Mouse (Mus musculus): ENCODE data around the gene Ntrk3. TPM values are rescaled to one million over a fixed set of nuclear protein-coding genes. Genes with fewer than 3 reads are reported as not detected.

Gene Ntrk3
- polyA plus RNA-seq, 1 experiment from 2014 or later: 2.2 TPM

- 25% methylated on average over 18 of the region's 18 CpGs for WGBS
- H3K27ac ChIP-seq (replicated peaks; ENCODE audit: low read depth, low read length): no peak overlapping the region
These were observed 28.3 kb upstream of the Ntrk3 start for GRCm38 (mm10) chr7:78766019-78766683.

GRCm38 (mm10) chr7:78765215-78765631 lies 27.4 kb upstream of the Ntrk3 start:
- Histone ChIP-seq H3K4me1 (ENCODE audit: control insufficient read depth, insufficient read depth, low read length) (no peaks in the 10 kb centered on the region), H3K36me3 (replicated peaks; ENCODE audit: control insufficient read depth, insufficient read depth, low read depth, low read length) (no peaks in the 10 kb centered on the region), H3K27me3 (ENCODE audit: control insufficient read depth, insufficient read depth, low read length) (no peaks in the 10 kb centered on the region), H3K27ac (replicated peaks; ENCODE audit: low read depth, low read length) (no peak overlapping the region), H3K4me3 (ENCODE audit: low read depth, low read length) (no peak overlapping the region), H3K9ac (replicated peaks; ENCODE audit: low read length) (no peak overlapping the region), H3K9me3 (replicated peaks; ENCODE audit: control insufficient read depth, low read length) (no peaks in the 10 kb centered on the region), H3K4me2 (ENCODE audit: low read depth, low read length) (no peak overlapping the region)
- ATAC-seq (replicated peaks; ENCODE audit: insufficient number of reproducible peaks, low FRiP score, low TSS enrichment, low read depth) (no peak), DNase-seq (ENCODE audit: low spot score) (no peak)
- WGBS: 81% methylated on average over 5 of the region's 5 CpGs

More at GRCm38 (mm10) chr7:78766019-78766683, 28.3 kb upstream of the Ntrk3 start:
- Histone ChIP-seq H3K9me3 (replicated peaks; ENCODE audit: control insufficient read depth, low read length) (no peaks in the 10 kb centered on the region), H3K4me2 (ENCODE audit: low read depth, low read length) (no peak overlapping the region), H3K36me3 (replicated peaks; ENCODE audit: control insufficient read depth, insufficient read depth, low read depth, low read length) (no peaks in the 10 kb centered on the region), H3K27me3 (ENCODE audit: control insufficient read depth, insufficient read depth, low read length) (no peaks in the 10 kb centered on the region), H3K4me1 (ENCODE audit: control insufficient read depth, insufficient read depth, low read length) (no peaks in the 10 kb centered on the region), H3K4me3 (ENCODE audit: low read depth, low read length) (no peak overlapping the region), H3K9ac (replicated peaks; ENCODE audit: low read length) (no peak overlapping the region)
- peak; percentile 85 for DNase-seq (ENCODE audit: low spot score)
- peak; percentile 59; the same call in 1 of the 2 replicates for ATAC-seq (replicated peaks; ENCODE audit: insufficient number of reproducible peaks, low FRiP score, low TSS enrichment, low read depth)

- Histone ChIP-seq H3K4me3 (ENCODE audit: low read depth, low read length) (no peak overlapping the region), H3K4me2 (ENCODE audit: low read depth, low read length) (no peak overlapping the region), H3K9me3 (replicated peaks; ENCODE audit: control insufficient read depth, low read length) (no peaks in the 10 kb centered on the region), H3K4me1 (ENCODE audit: control insufficient read depth, insufficient read depth, low read length) (no peaks in the 10 kb centered on the region), H3K27me3 (ENCODE audit: control insufficient read depth, insufficient read depth, low read length) (no peaks in the 10 kb centered on the region), H3K9ac (replicated peaks; ENCODE audit: low read length) (no peak overlapping the region), H3K36me3 (replicated peaks; ENCODE audit: control insufficient read depth, insufficient read depth, low read depth, low read length) (no peaks in the 10 kb centered on the region), H3K27ac (replicated peaks; ENCODE audit: low read depth, low read length) (no peak overlapping the region)
- 89% methylated on average over 3 of the region's 3 CpGs for WGBS
- ATAC-seq (replicated peaks; ENCODE audit: insufficient number of reproducible peaks, low FRiP score, low TSS enrichment, low read depth) (no peak), DNase-seq (ENCODE audit: low spot score) (no peak)
These were observed 26.0 kb upstream of the Ntrk3 start for GRCm38 (mm10) chr7:78763801-78764200.

- H3K27me3 ChIP-seq (ENCODE audit: control insufficient read depth, insufficient read depth, low read length): no peaks in the 10 kb centered on the region
- no peak overlapping the region for H3K4me2 ChIP-seq (ENCODE audit: low read depth, low read length)
- no peak overlapping the region for H3K27ac ChIP-seq (replicated peaks; ENCODE audit: low read depth, low read length)
- H3K9me3 ChIP-seq (replicated peaks; ENCODE audit: control insufficient read depth, low read length): no peaks in the 10 kb centered on the region
- H3K36me3 ChIP-seq (replicated peaks; ENCODE audit: control insufficient read depth, insufficient read depth, low read depth, low read length): no peaks in the 10 kb centered on the region
- H3K4me3 ChIP-seq (ENCODE audit: low read depth, low read length): no peak overlapping the region
- ATAC-seq (replicated peaks; ENCODE audit: insufficient number of reproducible peaks, low FRiP score, low TSS enrichment, low read depth): no peak
- H3K4me1 ChIP-seq (ENCODE audit: control insufficient read depth, insufficient read depth, low read length): no peaks in the 10 kb centered on the region
- DNase-seq (ENCODE audit: low spot score): no peak
- no peak overlapping the region for H3K9ac ChIP-seq (replicated peaks; ENCODE audit: low read length)
- 67% methylated on average over 8 of the region's 8 CpGs for WGBS
These were observed 16.7 kb upstream of the Ntrk3 start for GRCm38 (mm10) chr7:78754458-78755000.

GRCm38 (mm10) chr7:78753752-78754457 lies 16.1 kb upstream of the Ntrk3 start:
- no peak overlapping the region for H3K9ac ChIP-seq (replicated peaks; ENCODE audit: low read length)
- H3K9me3 ChIP-seq (replicated peaks; ENCODE audit: control insufficient read depth, low read length): no peaks in the 10 kb centered on the region
- no peak for DNase-seq (ENCODE audit: low spot score)
- H3K27ac ChIP-seq (replicated peaks; ENCODE audit: low read depth, low read length): no peak overlapping the region
- H3K4me1 ChIP-seq (ENCODE audit: control insufficient read depth, insufficient read depth, low read length): no peaks in the 10 kb centered on the region
- H3K27me3 ChIP-seq (ENCODE audit: control insufficient read depth, insufficient read depth, low read length): no peaks in the 10 kb centered on the region
- H3K36me3 ChIP-seq (replicated peaks; ENCODE audit: control insufficient read depth, insufficient read depth, low read depth, low read length): no peaks in the 10 kb centered on the region
- H3K4me3 ChIP-seq (ENCODE audit: low read depth, low read length): no peak overlapping the region
- H3K4me2 ChIP-seq (ENCODE audit: low read depth, low read length): no peak overlapping the region
- 82% methylated on average over 7 of the region's 7 CpGs for WGBS
- ATAC-seq (replicated peaks; ENCODE audit: insufficient number of reproducible peaks, low FRiP score, low TSS enrichment, low read depth): no peak

GRCm38 (mm10) chr7:78752961-78753360 lies 15.1 kb upstream of the Ntrk3 start:
- 82% methylated on average over 4 of the region's 4 CpGs for WGBS
- H3K9me3 ChIP-seq (replicated peaks; ENCODE audit: control insufficient read depth, low read length): no peaks in the 10 kb centered on the region
- no peak overlapping the region for H3K4me2 ChIP-seq (ENCODE audit: low read depth, low read length)
- DNase-seq (ENCODE audit: low spot score): no peak
- H3K36me3 ChIP-seq (replicated peaks; ENCODE audit: control insufficient read depth, insufficient read depth, low read depth, low read length): no peaks in the 10 kb centered on the region
- H3K4me3 ChIP-seq (ENCODE audit: low read depth, low read length): no peak overlapping the region
- no peak for ATAC-seq (replicated peaks; ENCODE audit: insufficient number of reproducible peaks, low FRiP score, low TSS enrichment, low read depth)
- no peak overlapping the region for H3K27ac ChIP-seq (replicated peaks; ENCODE audit: low read depth, low read length)
- no peak overlapping the region for H3K9ac ChIP-seq (replicated peaks; ENCODE audit: low read length)
- H3K4me1 ChIP-seq (ENCODE audit: control insufficient read depth, insufficient read depth, low read length): no peaks in the 10 kb centered on the region
- no peaks in the 10 kb centered on the region for H3K27me3 ChIP-seq (ENCODE audit: control insufficient read depth, insufficient read depth, low read length)

GRCm38 (mm10) chr7:78743731-78744385 lies 6.0 kb upstream of the Ntrk3 start:
- Histone ChIP-seq H3K27ac (replicated peaks; ENCODE audit: low read depth, low read length) (no peak overlapping the region), H3K36me3 (replicated peaks; ENCODE audit: control insufficient read depth, insufficient read depth, low read depth, low read length) (no peaks in the 10 kb centered on the region), H3K4me3 (ENCODE audit: low read depth, low read length) (no peak overlapping the region), H3K4me2 (ENCODE audit: low read depth, low read length) (no peak overlapping the region), H3K9me3 (replicated peaks; ENCODE audit: control insufficient read depth, low read length) (no peaks in the 10 kb centered on the region), H3K4me1 (ENCODE audit: control insufficient read depth, insufficient read depth, low read length) (no peaks in the 10 kb centered on the region), H3K27me3 (ENCODE audit: control insufficient read depth, insufficient read depth, low read length) (no peaks in the 10 kb centered on the region), H3K9ac (replicated peaks; ENCODE audit: low read length) (no peak overlapping the region)
- DNase-seq (ENCODE audit: low spot score): no peak
- no peak for ATAC-seq (replicated peaks; ENCODE audit: insufficient number of reproducible peaks, low FRiP score, low TSS enrichment, low read depth)
- 83% methylated on average over 5 of the region's 5 CpGs for WGBS

Measured in embryonic facial prominence, embryonic 11.5 days (tissue).